Mouse (Mus musculus) liver, embryonic 15.5 days (tissue): ENCODE measurements around the gene Cnih3. TPM values are rescaled to one million over a fixed set of nuclear protein-coding genes. Genes with fewer than 3 reads are reported as not detected.

ENCODE experiments used
- ATAC-seq: fragments of 200-750 bp; cut with Nextera tagmentation; 2 replicates; pipeline ENCODE4 v1.8.0; 2017; ENCODE audit warnings: moderate number of reproducible peaks, mild to moderate bottlenecking, moderate library complexity; ENCODE audit not compliant: insufficient read depth
- H3K27ac ChIP-seq: fragments of 300-500 bp; sonication (generic); replicated peaks from 2 replicates; pipeline ENCODE4 v1.5.1; 2015; ENCODE audit warnings: mild to moderate bottlenecking, inconsistent platforms
- H3K27me3 ChIP-seq: fragments of 300-500 bp; sonication (generic); 2 replicates; pipeline ENCODE4 v1.6.1; 2015; ENCODE audit warnings: mild to moderate bottlenecking, inconsistent platforms
- H3K36me3 ChIP-seq: fragments of 300-500 bp; sonication (generic); replicated peaks from 2 replicates; pipeline ENCODE4 v1.6.1; 2015; ENCODE audit warnings: moderate library complexity, mild to moderate bottlenecking, inconsistent platforms
- H3K4me1 ChIP-seq: fragments of 300-500 bp; sonication (generic); replicated peaks from 2 replicates; pipeline ENCODE4 v1.6.1; 2015; ENCODE audit warnings: inconsistent platforms
- H3K4me2 ChIP-seq: fragments of 300-500 bp; sonication (generic); 2 replicates; pipeline ENCODE4 v1.6.1; 2015; ENCODE audit warnings: moderate library complexity, mild to moderate bottlenecking, inconsistent platforms
- H3K4me3 ChIP-seq: fragments of 300-500 bp; sonication (generic); replicated peaks from 2 replicates; pipeline ENCODE4 v1.5.1; 2015; ENCODE audit warnings: mild to moderate bottlenecking, inconsistent platforms
- H3K9ac ChIP-seq: fragments of 300-500 bp; sonication (generic); 2 replicates; pipeline ENCODE4 v1.6.1; 2015; ENCODE audit warnings: moderate library complexity, mild to moderate bottlenecking, inconsistent platforms
- H3K9me3 ChIP-seq: fragments of 300-500 bp; sonication (generic); replicated peaks from 2 replicates; pipeline ENCODE4 v1.6.1; 2016; ENCODE audit warnings: inconsistent platforms
- WGBS: fragments of 180-500 bp; shearing (Covaris S2); methylation state at CpG from one replicate; pipeline ENCODE4 v1.1.7; 2015; ENCODE audit warnings: mixed read lengths; ENCODE audit not compliant: insufficient replicate concordance; 5-methylcytosine and 5-hydroxymethylcytosine counted together
- polyA plus RNA-seq: library from polyadenylated mRNA; unstranded; fragments of >200 nt; fragmentation: Nextera tagmentation; extraction: Ambion mirVana; gene quantifications from 2 replicates; pipeline ENCODE4 v1.2.1, GENCODE M21; 2015

Gene Cnih3
- polyA plus RNA-seq, 1 experiment from 2014 or later: 0.03 TPM

DNA sequence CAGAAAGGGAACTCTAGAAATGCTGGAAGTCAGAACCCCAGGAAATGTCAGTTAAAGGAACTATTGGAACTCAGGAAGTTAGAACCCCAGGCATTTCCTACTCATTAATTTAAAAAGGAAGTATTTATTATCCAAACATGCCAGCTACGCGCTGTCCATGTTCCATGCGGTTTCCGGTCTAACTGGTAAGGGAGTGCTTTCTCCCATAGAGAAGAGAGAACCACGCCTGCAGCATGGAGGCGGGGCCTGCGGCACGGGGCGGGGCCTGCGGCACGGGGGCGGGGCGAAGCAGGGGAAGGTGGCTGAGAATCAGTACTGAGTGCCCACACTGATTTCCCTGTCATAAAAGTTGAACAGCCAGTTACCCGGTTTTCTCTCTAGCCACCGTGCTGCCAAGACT lies 6.9 kb upstream of the Cnih3 start:
- 5% methylated on average over 15 of the region's 15 CpGs for WGBS
- Histone ChIP-seq H3K36me3 (no peaks in the 10 kb centered on the region), H3K4me3 (no peak overlapping the region), H3K9ac (no peak overlapping the region), H3K27ac (no peak overlapping the region), H3K9me3 (no peaks in the 10 kb centered on the region), H3K4me2 (no peak overlapping the region), H3K27me3 (peaks cover 94% of the 10 kb centered on the region), H3K4me1 (peaks cover 6% of the 10 kb centered on the region; the same call in 1 of the 2 replicates)
- ATAC-seq: peak; percentile 54; the same call in 1 of the 2 replicates

DNA sequence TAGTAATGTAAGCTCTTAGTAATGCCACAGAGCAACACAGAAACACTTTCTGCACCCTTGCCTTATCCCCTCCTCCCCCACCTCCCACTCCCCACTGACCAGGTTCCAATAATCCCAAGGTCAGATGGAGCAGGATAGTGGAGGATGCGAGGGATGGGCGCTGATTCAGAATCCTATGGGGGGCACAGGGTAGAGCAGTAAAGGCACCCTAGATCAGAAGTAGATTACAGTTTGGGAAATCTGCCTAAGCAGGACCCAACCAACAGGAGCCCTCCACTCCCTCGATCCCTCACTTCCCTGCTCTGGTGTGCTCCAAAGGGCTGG lies 423 bp upstream of the Cnih3 start:
- no peak for ATAC-seq
- H3K36me3 ChIP-seq: no peaks in the 10 kb centered on the region
- H3K9ac ChIP-seq: no peak overlapping the region
- H3K27me3 ChIP-seq: peaks cover 95% of the 10 kb centered on the region
- H3K4me3 ChIP-seq: peak overlapping the region; percentile 48
- H3K4me1 ChIP-seq: peaks cover 19% of the 10 kb centered on the region
- WGBS: 11% methylated on average over 3 of the region's 3 CpGs
- peak overlapping the region; percentile 71 for H3K4me2 ChIP-seq
- no peaks in the 10 kb centered on the region for H3K9me3 ChIP-seq
- H3K27ac ChIP-seq: no peak overlapping the region

- peaks cover 95% of the 10 kb centered on the region for H3K27me3 ChIP-seq
- H3K27ac ChIP-seq: no peak overlapping the region
- 2% methylated on average over 33 of the region's 33 CpGs for WGBS
- peak overlapping the region; percentile 71 for H3K4me2 ChIP-seq
- no peak for ATAC-seq
- peak overlapping the region; percentile 48 for H3K4me3 ChIP-seq
- no peak overlapping the region for H3K9ac ChIP-seq
- no peaks in the 10 kb centered on the region for H3K9me3 ChIP-seq
- peaks cover 19% of the 10 kb centered on the region for H3K4me1 ChIP-seq
- H3K36me3 ChIP-seq: no peaks in the 10 kb centered on the region
These were observed 1.0 kb downstream of the Cnih3 start for GRCm38 (mm10) chr1:181353200-181354097.

DNA sequence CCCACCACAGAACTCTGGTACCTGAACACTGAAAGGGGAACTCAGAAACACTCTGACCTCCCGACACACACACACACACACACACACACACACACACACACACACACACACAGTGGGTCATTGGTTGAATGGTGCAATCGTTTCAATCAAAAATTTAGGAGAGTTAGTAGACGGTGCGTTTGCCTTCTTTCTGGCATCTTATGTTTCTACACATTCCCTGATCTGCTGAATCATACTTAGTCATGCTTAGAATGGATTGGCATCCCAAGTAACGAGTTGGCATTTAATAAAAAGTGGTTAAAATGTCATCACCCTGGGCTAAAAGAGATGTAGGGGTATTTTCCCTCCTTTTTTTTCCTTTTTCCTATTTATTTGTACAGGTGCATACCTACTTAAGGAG lies 3.3 kb downstream of the Cnih3 start:
- Histone ChIP-seq H3K9me3 (no peaks in the 10 kb centered on the region), H3K36me3 (no peaks in the 10 kb centered on the region), H3K27ac (no peak overlapping the region), H3K9ac (no peak overlapping the region), H3K27me3 (peaks cover 93% of the 10 kb centered on the region), H3K4me2 (no peak overlapping the region), H3K4me1 (peaks cover 19% of the 10 kb centered on the region), H3K4me3 (no peak overlapping the region)
- 43% methylated on average over 5 of the region's 5 CpGs for WGBS
- no peak for ATAC-seq

- Histone ChIP-seq H3K4me1 (peaks cover 9% of the 10 kb centered on the region), H3K4me3 (no peak overlapping the region), H3K27ac (no peak overlapping the region), H3K27me3 (peaks cover 88% of the 10 kb centered on the region), H3K4me2 (no peak overlapping the region), H3K9me3 (no peaks in the 10 kb centered on the region), H3K36me3 (no peaks in the 10 kb centered on the region), H3K9ac (no peak overlapping the region)
- WGBS: 29% methylated on average over 2 of the region's 2 CpGs
- ATAC-seq: no peak
These were observed 5.4 kb downstream of the Cnih3 start for GRCm38 (mm10) chr1:181357870-181358269.

- Histone ChIP-seq H3K4me3 (no peak overlapping the region), H3K9me3 (no peaks in the 10 kb centered on the region), H3K4me1 (peaks cover 3% of the 10 kb centered on the region; the same call in 1 of the 2 replicates), H3K27me3 (peaks cover 86% of the 10 kb centered on the region), H3K9ac (no peak overlapping the region), H3K4me2 (no peak overlapping the region), H3K27ac (no peak overlapping the region), H3K36me3 (no peaks in the 10 kb centered on the region)
- WGBS: 38% methylated on average over 7 of the region's 7 CpGs
- no peak for ATAC-seq
These were observed 6.1 kb downstream of the Cnih3 start for GRCm38 (mm10) chr1:181358526-181358925.

GRCm38 (mm10) chr1:181360732-181361131 lies 8.3 kb downstream of the Cnih3 start:
- H3K4me3 ChIP-seq: no peak overlapping the region
- H3K9me3 ChIP-seq: no peaks in the 10 kb centered on the region
- no peak for ATAC-seq
- no peak overlapping the region for H3K9ac ChIP-seq
- H3K4me1 ChIP-seq: no peaks in the 10 kb centered on the region
- WGBS: 46% methylated on average over 3 of the region's 3 CpGs
- peaks cover 78% of the 10 kb centered on the region for H3K27me3 ChIP-seq
- H3K4me2 ChIP-seq: no peak overlapping the region
- H3K27ac ChIP-seq: no peak overlapping the region
- no peaks in the 10 kb centered on the region for H3K36me3 ChIP-seq

- Histone ChIP-seq H3K9ac (no peak overlapping the region), H3K36me3 (no peaks in the 10 kb centered on the region), H3K9me3 (no peaks in the 10 kb centered on the region), H3K4me3 (no peak overlapping the region), H3K4me1 (peaks cover 10% of the 10 kb centered on the region), H3K4me2 (no peak overlapping the region), H3K27me3 (peaks cover 80% of the 10 kb centered on the region), H3K27ac (no peak overlapping the region)
- WGBS: 55% methylated on average over 4 of the region's 4 CpGs
- ATAC-seq: no peak
These were observed 11.6 kb downstream of the Cnih3 start for GRCm38 (mm10) chr1:181364025-181364424.

DNA sequence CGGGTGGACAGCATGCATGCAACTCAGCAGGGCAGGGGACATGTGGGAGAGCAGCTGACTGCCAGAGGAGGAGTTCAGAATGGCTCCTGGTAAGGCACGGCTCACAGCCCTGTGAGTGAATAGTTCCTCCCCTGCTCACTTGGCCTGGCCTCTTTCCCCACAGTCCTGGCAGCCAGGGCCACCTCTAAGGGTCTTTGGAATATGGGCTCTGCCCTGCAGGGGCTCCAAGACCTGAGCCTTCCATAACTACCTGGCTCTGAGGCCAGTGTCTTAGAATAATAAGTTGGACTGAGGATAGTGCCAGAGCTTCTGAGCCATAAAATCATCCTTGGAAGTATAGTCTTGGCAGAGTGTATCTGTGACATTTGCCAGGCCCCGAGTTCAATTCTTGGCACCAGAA lies 12.9 kb downstream of the Cnih3 start:
- WGBS: 70% methylated on average over 3 of the region's 3 CpGs
- H3K27me3 ChIP-seq: peaks cover 83% of the 10 kb centered on the region
- no peak overlapping the region for H3K4me2 ChIP-seq
- H3K36me3 ChIP-seq: no peaks in the 10 kb centered on the region
- peaks cover 21% of the 10 kb centered on the region for H3K4me1 ChIP-seq
- no peak overlapping the region for H3K27ac ChIP-seq
- no peak overlapping the region for H3K9ac ChIP-seq
- no peaks in the 10 kb centered on the region for H3K9me3 ChIP-seq
- no peak for ATAC-seq
- no peak overlapping the region for H3K4me3 ChIP-seq

DNA sequence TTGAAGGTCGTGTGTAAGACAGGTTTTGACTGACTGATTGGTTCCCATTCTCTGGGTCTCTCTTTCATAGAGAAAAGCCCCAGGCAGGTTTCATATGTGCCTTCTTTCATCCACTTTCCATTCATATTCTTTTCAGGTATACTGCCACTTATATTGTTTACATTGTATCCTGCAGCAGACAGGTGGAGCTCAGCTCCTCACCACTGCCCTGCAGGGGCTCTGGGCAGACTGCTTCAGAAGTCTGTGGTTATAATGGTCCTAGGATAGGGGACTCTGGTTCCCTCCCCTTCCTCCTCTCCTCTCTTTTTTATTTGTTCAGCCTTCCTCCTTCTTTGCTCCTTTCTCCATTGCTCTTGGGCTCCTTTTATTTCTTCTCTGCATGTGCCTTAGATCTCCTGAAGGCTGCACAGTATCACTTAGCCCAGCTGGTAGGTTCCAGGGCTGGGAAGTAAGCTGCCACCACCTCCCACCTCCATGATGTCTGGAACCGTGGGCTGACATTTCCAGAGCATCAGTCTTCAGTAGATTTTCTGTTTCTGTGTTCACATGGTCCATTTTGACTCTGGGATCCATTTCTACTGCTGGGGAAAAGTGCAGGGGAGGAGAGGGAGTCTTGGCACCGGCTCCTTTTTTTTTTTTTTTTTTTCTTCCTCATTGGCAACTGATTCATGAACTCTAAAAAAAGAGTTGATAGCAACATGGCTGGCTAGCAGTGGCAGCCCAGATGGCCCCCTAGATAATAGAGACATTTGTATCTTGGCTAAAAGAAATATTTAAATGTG lies 16.6 kb downstream of the Cnih3 start:
- Histone ChIP-seq H3K27me3 (peaks cover 75% of the 10 kb centered on the region), H3K4me1 (peaks cover 47% of the 10 kb centered on the region)
- ATAC-seq: no peak

GRCm38 (mm10) chr1:181370370-181370769 lies 17.9 kb downstream of the Cnih3 start:
- ATAC-seq: no peak
- H3K9me3 ChIP-seq: no peaks in the 10 kb centered on the region
- WGBS: 37% methylated on average over 3 of the region's 3 CpGs
- no peak overlapping the region for H3K27ac ChIP-seq
- no peak overlapping the region for H3K4me2 ChIP-seq
- peaks cover 60% of the 10 kb centered on the region for H3K4me1 ChIP-seq
- H3K4me3 ChIP-seq: no peak overlapping the region
- H3K36me3 ChIP-seq: no peaks in the 10 kb centered on the region
- no peak overlapping the region for H3K9ac ChIP-seq
- peaks cover 69% of the 10 kb centered on the region for H3K27me3 ChIP-seq

More for the DNA sequence above, 16.6 kb downstream of the Cnih3 start:
- Histone ChIP-seq H3K9me3 (no peaks in the 10 kb centered on the region), H3K36me3 (no peaks in the 10 kb centered on the region), H3K4me3 (no peak overlapping the region), H3K4me2 (no peak overlapping the region), H3K9ac (no peak overlapping the region), H3K27ac (no peak overlapping the region)
- 12% methylated on average over 3 of the region's 3 CpGs for WGBS
